In the genomic region with DNA sequence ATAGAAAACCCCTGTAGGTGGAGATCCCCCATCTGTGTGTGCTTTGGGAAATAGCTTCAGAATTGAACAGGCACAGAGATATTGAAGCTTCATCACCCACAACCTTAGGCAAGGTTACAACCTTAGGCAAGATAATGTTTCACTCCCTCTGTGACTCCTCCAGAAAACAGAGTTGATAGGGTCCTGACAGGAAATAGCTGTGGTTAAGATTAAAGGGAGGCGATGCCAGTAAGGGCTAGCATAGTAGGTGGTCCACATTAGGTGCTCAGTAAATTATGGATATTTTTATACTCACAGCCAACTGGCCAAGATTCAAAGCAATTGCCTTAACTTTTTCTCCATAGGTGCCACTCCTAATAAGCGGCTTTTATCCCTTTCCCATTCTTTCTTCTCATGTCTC, we compare ENCODE assay signal across 23 mouse cellular contexts.
"Had no signal": no experiment of that assay in that cellular context is flagged by ENCODE, and none has a peak within 500 bp of the region (broad histone marks: within the 10 kb centered on the region; RNA-seq: fewer than 3 reads in every experiment).

No protein-coding gene starts in this region.

- H3K9ac ChIP-seq: limb, embryonic 12.5 days; liver, embryonic 12.5 days; liver, embryonic 15.5 days; lung, embryonic 15.5 days; midbrain, embryonic 12.5 days; midbrain, embryonic 15.5 days; neural tube, embryonic 12.5 days; neural tube, embryonic 15.5 days had no signal

- H3K4me1 ChIP-seq: limb, embryonic 12.5 days; liver, embryonic 12.5 days; liver, embryonic 15.5 days; lung, embryonic 15.5 days; midbrain, embryonic 12.5 days; midbrain, embryonic 15.5 days; neural tube, embryonic 12.5 days; neural tube, embryonic 15.5 days had no signal

- H3K27ac ChIP-seq: kidney, postnatal 0 days; limb, embryonic 12.5 days; liver, embryonic 12.5 days; liver, embryonic 15.5 days; lung, embryonic 15.5 days; midbrain, embryonic 12.5 days; midbrain, embryonic 15.5 days; neural tube, embryonic 12.5 days; neural tube, embryonic 15.5 days; stomach, postnatal 0 days had no signal

- DNase-seq: kidney, postnatal 25 days; layer of hippocampus, adult 9-11 months; liver; lung, adult 18-20 months; lung, postnatal 10 days; lung, postnatal 36 days; right cerebral cortex, adult 18-20 months; right cerebral cortex, postnatal 14 days; right cerebral cortex, postnatal 4 days; thymus, postnatal 25 days had no signal

- H3K36me3 ChIP-seq: limb, embryonic 12.5 days; liver, embryonic 12.5 days; liver, embryonic 15.5 days; lung, embryonic 15.5 days; midbrain, embryonic 12.5 days; midbrain, embryonic 15.5 days; neural tube, embryonic 12.5 days; neural tube, embryonic 15.5 days had no signal

- H3K4me3 ChIP-seq: layer of hippocampus, adult 2 months; limb, embryonic 12.5 days; liver, embryonic 12.5 days; liver, embryonic 15.5 days; lung, embryonic 15.5 days; midbrain, embryonic 12.5 days; midbrain, embryonic 15.5 days; neural tube, embryonic 12.5 days; neural tube, embryonic 15.5 days had no signal

- H3K9me3 ChIP-seq: limb, embryonic 12.5 days; liver, embryonic 12.5 days; liver, embryonic 15.5 days; lung, embryonic 15.5 days; midbrain, embryonic 12.5 days; midbrain, embryonic 15.5 days; neural tube, embryonic 12.5 days; neural tube, embryonic 15.5 days had no signal

- H3K27me3 ChIP-seq: limb, embryonic 12.5 days; liver, embryonic 12.5 days; liver, embryonic 15.5 days; lung, embryonic 15.5 days; midbrain, embryonic 12.5 days; midbrain, embryonic 15.5 days; neural tube, embryonic 12.5 days; neural tube, embryonic 15.5 days had no signal

- ATAC-seq: inflammation-experienced regulatory T-cells, adult 6 months; intestine, postnatal 0 days; liver, embryonic 12.5 days had no signal

- H3K4me2 ChIP-seq: limb, embryonic 12.5 days; liver, embryonic 12.5 days; liver, embryonic 15.5 days; lung, embryonic 15.5 days; midbrain, embryonic 12.5 days; midbrain, embryonic 15.5 days; neural tube, embryonic 12.5 days; neural tube, embryonic 15.5 days had no signal
